Mouse (Mus musculus) yolk sac, embryonic 10.5 days (tissue): ENCODE data around the gene Mfsd4b5.
"Not testable (repeated sequence)": the region's sequence is repeated elsewhere in the genome, so short reads cannot be mapped to it uniquely, and the experiment has no call there.

Source experiments
- DNase-seq: peaks from one replicate; pipeline ENCODE4 v3.0.0-alpha.2; 2017; ENCODE audit warnings: low spot score

Mfsd4b5 gene

GRCm38 (mm10) chr10:39986466-39986865, at the start of gene Mfsd4b5:
Gene Mfsd4b5 (minus strand): TSS chr10:39986646.
- peak; percentile 85 for DNase-seq

GRCm38 (mm10) chr10:40034956-40035355, 48.5 kb upstream of the Mfsd4b5 start:
- DNase-seq, result no peak

- DNase-seq, result no peak
These were observed 46.5 kb upstream of the Mfsd4b5 start for GRCm38 (mm10) chr10:40032897-40033296.

GRCm38 (mm10) chr10:40030716-40031115, 44.3 kb upstream of the Mfsd4b5 start:
- no peak for DNase-seq

- no peak for DNase-seq
These were observed 43.2 kb upstream of the Mfsd4b5 start for GRCm38 (mm10) chr10:40029610-40030009.

- DNase-seq, result no peak
These were observed 41.6 kb upstream of the Mfsd4b5 start for GRCm38 (mm10) chr10:40028091-40028490.

GRCm38 (mm10) chr10:40026546-40026945, 40.1 kb upstream of the Mfsd4b5 start:
- no peak for DNase-seq

GRCm38 (mm10) chr10:40025560-40025959, 39.1 kb upstream of the Mfsd4b5 start:
- no peak for DNase-seq

GRCm38 (mm10) chr10:40024554-40025428, 38.3 kb upstream of the Mfsd4b5 start, which contains the start of gene Mfsd4b1:
Gene Mfsd4b1 (minus strand): TSS chr10:40025268.
- peak; percentile 93 for DNase-seq

GRCm38 (mm10) chr10:40020401-40020800, 34.0 kb upstream of the Mfsd4b5 start:
- DNase-seq, result no peak

GRCm38 (mm10) chr10:40019492-40019891, 33.0 kb upstream of the Mfsd4b5 start:
- no peak for DNase-seq

GRCm38 (mm10) chr10:40018261-40018860, 31.9 kb upstream of the Mfsd4b5 start:
- DNase-seq, result no peak

- DNase-seq, result no peak
These were observed 23.1 kb upstream of the Mfsd4b5 start for GRCm38 (mm10) chr10:40009591-40009990.

GRCm38 (mm10) chr10:40008847-40009246, 22.4 kb upstream of the Mfsd4b5 start:
- not testable (repeated sequence) for DNase-seq

GRCm38 (mm10) chr10:40007953-40008352, 21.5 kb upstream of the Mfsd4b5 start:
- no peak for DNase-seq

- no peak for DNase-seq
These were observed 20.5 kb upstream of the Mfsd4b5 start for GRCm38 (mm10) chr10:40006963-40007362.

GRCm38 (mm10) chr10:40000746-40001145, 14.3 kb upstream of the Mfsd4b5 start:
- DNase-seq, result no peak

- peak; percentile 86 for DNase-seq
These were observed 4.7 kb upstream of the Mfsd4b5 start for GRCm38 (mm10) chr10:39991155-39991554.

- no peak for DNase-seq
These were observed 3.8 kb downstream of the Mfsd4b5 start for GRCm38 (mm10) chr10:39982604-39983003.

GRCm38 (mm10) chr10:39978231-39978630, 8.2 kb downstream of the Mfsd4b5 start:
- DNase-seq, result no peak

- no peak for DNase-seq
These were observed 9.1 kb downstream of the Mfsd4b5 start for GRCm38 (mm10) chr10:39977346-39977745.

GRCm38 (mm10) chr10:39975771-39976170, 10.7 kb downstream of the Mfsd4b5 start:
- DNase-seq, result no peak

- no peak for DNase-seq
These were observed 11.5 kb downstream of the Mfsd4b5 start for GRCm38 (mm10) chr10:39974982-39975381.
